Mouse (Mus musculus) olfactory bulb, adult 2 months (tissue): Measurements from ENCODE around the gene Naa60. TPM values are rescaled to one million over a fixed set of nuclear protein-coding genes. Genes with fewer than 3 reads are reported as not detected.
A peak's percentile ranks its signal among the peaks of the same experiment; 100 is the strongest.
"Not testable (repeated sequence)": the region's sequence is repeated elsewhere in the genome, so short reads cannot be mapped to it uniquely, and the experiment has no call there.

Experiments used
- H3K27ac ChIP-seq: fragments of 200-500 bp; 2 replicates; pipeline ENCODE4 v1.5.1; 2012; ENCODE audit warnings: low read depth, low read length; ENCODE audit not compliant: insufficient read depth
- H3K4me1 ChIP-seq: fragments of 200-500 bp; 2 replicates; pipeline ENCODE4 v1.6.1; 2012; ENCODE audit warnings: low read length; ENCODE audit not compliant: control insufficient read depth, insufficient read depth
- H3K4me3 ChIP-seq: fragments of 200-500 bp; 2 replicates; pipeline ENCODE4 v1.5.1; 2012; ENCODE audit warnings: mild to moderate bottlenecking, low read depth, low read length, moderate library complexity; ENCODE audit not compliant: insufficient read depth
- CTCF ChIP-seq: fragments of 200-500 bp; IDR thresholded peaks from 2 replicates; pipeline ENCODE4 v1.5.1; 2012; ENCODE audit warnings: low read depth, mild to moderate bottlenecking, low read length, moderate library complexity; ENCODE audit not compliant: insufficient read depth
- POLR2A ChIP-seq: fragments of 200-500 bp; IDR thresholded peaks from 2 replicates; pipeline ENCODE4 v1.6.1; 2012; ENCODE audit warnings: mild to moderate bottlenecking, low read depth, low read length, moderate library complexity; ENCODE audit not compliant: insufficient read depth
- WGBS: fragments of 180-500 bp; shearing (Covaris S2); methylation state at CpG from one replicate; pipeline ENCODE4 v1.1.7; 2018; 5-methylcytosine and 5-hydroxymethylcytosine counted together
- polyA plus RNA-seq: library from polyadenylated mRNA; stranded (reverse); fragments of >200 nt; gene quantifications from 2 replicates; pipeline ENCODE4 v1.2.4, GENCODE M21; 2012; ENCODE audit warnings: low replicate concordance; ENCODE audit not compliant: missing spikeins, insufficient read depth, insufficient read length

The Naa60 gene
- polyA plus RNA-seq, 1 experiment = not detected

DNA sequence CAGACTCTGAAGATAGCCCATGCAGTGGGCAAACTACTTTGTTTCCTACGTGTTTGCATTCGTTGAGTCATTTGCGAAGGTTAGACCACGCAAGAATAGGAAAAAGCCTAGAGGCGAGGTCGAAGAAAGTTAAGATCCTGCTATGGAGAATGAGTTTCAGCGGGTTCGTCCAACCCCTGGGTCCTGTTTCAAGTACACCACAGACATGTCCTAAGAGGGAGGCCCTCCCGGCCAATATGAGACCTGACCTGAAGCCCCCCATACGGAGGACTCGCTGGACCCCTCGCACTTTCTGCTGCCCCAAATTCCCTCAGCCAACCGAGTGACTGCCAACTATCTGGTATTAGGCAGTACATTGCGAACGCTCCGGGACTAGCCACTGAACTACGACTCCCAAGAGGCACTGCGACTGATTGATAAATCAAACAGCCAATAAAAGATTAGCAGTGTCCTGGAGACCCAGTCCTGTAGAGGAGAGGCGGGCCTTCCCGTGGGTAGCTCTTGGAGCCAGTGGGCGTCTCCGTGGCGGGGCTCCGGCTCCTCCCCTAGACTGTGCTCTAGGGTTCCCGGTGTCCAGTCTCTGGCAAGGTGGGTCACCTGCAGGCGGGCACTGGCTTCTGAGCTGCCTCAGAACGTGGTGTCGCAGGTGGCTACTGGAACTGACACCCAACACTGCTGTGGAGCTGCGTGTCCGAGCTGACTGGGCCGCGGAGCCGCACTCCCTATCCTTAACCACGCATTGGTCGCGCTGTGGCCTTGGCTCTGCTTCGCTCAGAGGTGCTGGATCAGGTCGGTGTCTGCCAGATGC, 25.3 kb upstream of the Naa60 start, which contains the start of gene Zfp174:
TSS of gene Zfp174 (plus strand) at position 558 of the 808 bp plus-strand sequence.
- TF ChIP-seq CTCF (0 out of 2 replicates have a peak, but pooled peaks have one; percentile 4), POLR2A (peak; percentile 79)
- 4% methylated on average over 38 of the region's 38 CpGs for WGBS
- H3K4me1 ChIP-seq = peaks cover 10% of the 10 kb centered on the region
- 0 out of 2 replicates have a peak within 1 kb of the TSS, but pooled peaks have one; percentile 17 for H3K27ac ChIP-seq
- peak within 1 kb of the TSS; percentile 77 for H3K4me3 ChIP-seq

DNA sequence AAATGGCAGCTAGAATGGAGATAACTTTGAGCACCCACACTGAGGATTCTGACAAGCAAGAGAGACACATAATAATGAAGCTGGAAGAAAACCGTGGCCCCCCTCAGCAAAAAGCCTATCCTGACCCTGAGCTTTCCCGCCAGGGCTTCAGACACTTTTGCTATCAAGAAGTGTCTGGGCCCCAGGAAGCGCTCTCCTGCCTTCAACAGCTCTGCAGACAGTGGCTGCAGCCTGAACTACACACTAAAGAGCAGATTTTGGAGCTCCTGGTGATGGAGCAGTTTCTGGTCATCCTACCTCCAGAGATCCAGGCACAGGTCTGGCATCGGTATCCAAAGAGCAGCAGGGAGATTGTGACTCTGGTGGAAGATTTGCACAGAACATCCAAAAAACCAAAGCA, 24.3 kb upstream of the Naa60 start:
- 68% methylated on average over 4 of the region's 4 CpGs for WGBS
- Histone ChIP-seq H3K27ac (no peak overlapping the region), H3K4me1 (peaks cover 10% of the 10 kb centered on the region), H3K4me3 (0 out of 2 replicates have a peak overlapping the region, but pooled peaks have one; percentile 4)
- TF ChIP-seq POLR2A (no peak), CTCF (no peak)

DNA sequence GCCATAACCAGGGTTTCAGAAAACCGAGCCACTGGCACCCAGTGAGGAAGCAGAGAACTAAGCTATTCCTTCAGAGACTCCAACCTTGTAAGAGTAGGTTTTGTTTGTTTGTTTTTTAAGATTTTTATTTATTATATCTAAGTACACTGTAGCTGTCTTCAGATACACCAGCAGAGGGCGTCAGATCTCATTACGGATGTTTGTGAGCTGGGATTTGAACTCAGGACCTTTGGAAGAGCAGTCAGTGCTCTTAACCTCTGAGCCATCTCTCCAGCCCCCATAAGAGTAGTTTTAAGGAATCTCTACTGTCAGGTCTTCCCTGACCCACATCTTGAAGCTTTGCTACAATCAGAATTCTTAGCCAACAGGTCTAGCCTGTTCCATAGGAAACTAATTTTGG, 23.8 kb upstream of the Naa60 start:
- Histone ChIP-seq H3K4me1 (peaks cover 10% of the 10 kb centered on the region), H3K4me3 (no peak overlapping the region), H3K27ac (no peak overlapping the region)
- 77% methylated on average over 3 of the region's 3 CpGs for WGBS
- TF ChIP-seq CTCF (no peak), POLR2A (no peak)

DNA sequence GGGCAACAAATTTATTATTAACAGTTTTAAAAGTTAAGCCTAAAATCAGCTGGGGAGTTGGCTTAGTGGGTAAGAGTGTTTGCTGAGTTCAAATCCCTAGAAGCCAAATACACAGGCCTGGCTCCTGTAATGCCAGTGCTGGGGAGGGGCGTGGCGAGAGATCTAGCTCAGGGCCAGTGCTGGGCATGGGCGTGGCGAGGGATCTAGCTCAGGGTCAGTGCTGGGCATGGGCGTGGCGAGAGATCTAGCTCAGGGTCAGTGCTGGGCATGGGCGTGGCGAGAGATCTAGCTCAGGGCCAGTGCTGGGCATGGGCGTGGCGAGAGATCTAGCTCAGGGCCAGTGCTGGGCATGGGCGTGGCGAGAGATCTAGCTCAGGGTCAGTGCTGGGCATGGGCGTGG, 20.9 kb upstream of the Naa60 start:
- H3K27ac ChIP-seq, H3K4me3 ChIP-seq: not testable (repeated sequence)
- WGBS = 92% methylated on average over 13 of the region's 13 CpGs
- H3K4me1 ChIP-seq = peaks cover 17% of the 10 kb centered on the region

DNA sequence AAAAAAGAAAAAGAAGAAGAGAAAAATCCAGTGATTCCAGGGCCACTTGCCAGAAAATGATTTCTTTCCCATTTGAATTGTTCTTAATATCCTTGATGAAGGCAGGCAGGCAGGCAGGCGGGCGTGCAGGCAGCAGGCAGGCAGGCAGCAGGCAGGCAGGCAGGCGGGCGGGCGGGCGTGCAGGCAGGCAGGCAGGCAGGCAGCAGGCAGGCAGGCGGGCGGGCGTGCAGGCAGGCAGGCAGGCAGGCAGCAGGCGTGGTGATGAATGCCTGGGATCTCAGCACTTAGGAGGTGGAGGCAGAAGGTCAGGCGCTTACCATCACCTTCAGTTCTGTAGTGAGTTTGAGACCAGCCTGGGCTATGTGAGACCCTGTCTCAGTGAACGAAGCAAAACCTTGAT, 19.6 kb upstream of the Naa60 start:
- TF ChIP-seq CTCF (no peak), POLR2A (no peak)
- Histone ChIP-seq H3K4me3 (no peak overlapping the region), H3K27ac (no peak overlapping the region), H3K4me1 (peaks cover 14% of the 10 kb centered on the region)
- WGBS = 56% methylated on average over 12 of the region's 12 CpGs

DNA sequence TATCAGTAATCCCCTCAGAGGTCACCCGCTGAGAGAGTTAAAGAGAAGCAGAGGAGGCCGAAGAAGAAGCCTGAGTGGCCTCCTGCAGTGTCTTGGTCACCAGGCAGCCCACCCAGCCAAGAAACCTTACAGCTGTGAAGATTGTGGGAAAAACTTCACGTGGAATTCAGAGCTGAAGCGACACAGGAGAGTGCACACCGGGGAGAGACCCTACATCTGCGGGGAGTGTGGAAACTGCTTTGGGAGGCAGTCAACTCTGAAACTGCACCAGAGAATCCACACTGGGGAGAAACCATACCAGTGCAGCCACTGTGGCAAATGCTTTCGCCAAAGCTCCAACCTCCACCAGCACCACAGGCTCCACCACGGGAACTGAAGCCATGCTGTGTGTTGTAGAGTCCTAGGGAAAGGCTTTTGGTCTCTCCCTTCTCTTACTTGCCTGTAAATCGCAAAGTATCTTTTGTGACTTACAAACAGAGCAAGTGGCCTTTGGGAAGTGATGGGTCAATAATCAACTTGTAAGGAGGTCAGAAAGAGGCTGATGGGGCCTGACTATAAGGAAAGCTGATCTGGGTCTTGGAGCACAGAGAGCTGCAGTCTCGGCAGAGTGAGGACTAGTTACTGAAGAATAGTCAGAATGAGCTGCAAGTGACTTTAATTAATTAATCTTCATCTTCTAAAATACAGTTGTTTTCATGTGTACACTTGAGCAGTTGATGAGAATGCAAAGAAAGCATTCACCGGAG, 17.6 kb upstream of the Naa60 start:
- Histone ChIP-seq H3K4me3 (no peak overlapping the region), H3K4me1 (peaks cover 6% of the 10 kb centered on the region), H3K27ac (no peak overlapping the region)
- 65% methylated on average over 11 of the region's 11 CpGs for WGBS
- no peak for TF ChIP-seq CTCF
- no peak for TF ChIP-seq POLR2A

DNA sequence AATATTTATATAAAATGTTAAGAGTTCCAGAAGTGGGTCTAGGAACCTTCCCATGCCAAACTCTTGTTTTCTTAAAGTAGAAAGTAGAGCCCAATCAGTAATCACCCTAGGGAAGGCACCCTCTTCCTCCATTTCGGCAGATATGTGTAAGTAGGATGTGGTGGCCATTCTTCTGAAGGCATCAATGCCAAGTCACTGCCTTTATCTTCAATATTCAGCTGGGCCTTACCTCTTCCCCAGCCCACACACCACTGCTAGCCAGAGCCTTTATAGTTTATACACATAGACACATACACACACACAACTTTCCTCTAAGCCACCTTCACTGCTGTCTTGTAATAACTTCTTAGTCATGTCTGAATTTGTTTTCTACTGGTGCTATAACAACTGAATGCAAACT, 16.4 kb upstream of the Naa60 start:
- peaks cover 6% of the 10 kb centered on the region for H3K4me1 ChIP-seq
- no peak overlapping the region for H3K27ac ChIP-seq
- no peak for TF ChIP-seq CTCF
- TF ChIP-seq POLR2A = no peak
- no peak overlapping the region for H3K4me3 ChIP-seq
- WGBS = 88% methylated on average over 1 of the region's 1 CpGs

DNA sequence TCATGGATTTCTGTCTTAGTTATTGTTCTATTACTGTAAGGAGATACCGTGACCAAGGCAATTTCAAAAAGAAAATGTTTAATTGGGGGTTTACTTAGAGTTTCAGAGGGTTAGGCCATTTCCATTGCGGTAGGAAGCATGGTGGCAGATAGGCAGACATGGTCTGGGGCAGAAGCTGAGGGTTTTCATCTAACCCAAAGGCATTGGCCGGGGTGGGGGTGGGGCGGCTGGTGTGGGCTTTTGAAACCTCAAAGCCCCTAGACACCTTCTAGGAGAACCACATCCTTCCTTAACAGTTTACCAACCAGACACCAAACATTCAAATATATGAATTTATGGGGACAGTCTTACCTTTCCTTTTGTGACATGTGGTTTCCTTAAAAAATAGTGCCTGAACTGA, 12.9 kb upstream of the Naa60 start:
- TF ChIP-seq CTCF (no peak), POLR2A (no peak)
- Histone ChIP-seq H3K4me1 (peaks cover 4% of the 10 kb centered on the region; the same call in 1 of the 2 replicates), H3K4me3 (no peak overlapping the region), H3K27ac (no peak overlapping the region)
- 95% methylated on average over 4 of the region's 4 CpGs for WGBS

DNA sequence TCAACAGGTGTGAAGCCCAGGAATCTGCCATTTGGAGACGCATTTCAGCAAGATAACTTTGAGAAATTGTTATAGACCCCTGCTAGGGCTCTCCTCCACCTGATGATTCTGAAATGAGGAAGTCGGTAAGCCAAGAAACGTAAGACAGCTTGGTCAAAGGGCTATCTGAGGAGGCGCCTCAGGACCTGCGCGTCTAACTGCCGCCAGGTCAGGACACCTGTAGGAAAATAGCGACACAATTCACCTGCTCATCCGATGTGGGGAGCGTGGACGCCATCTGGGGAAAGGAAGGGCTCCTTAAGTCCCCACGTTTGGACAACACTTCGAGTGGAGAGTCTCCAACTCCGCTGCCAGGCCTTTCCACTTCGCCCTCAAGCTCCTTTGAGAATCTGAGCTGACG, 360 bp upstream of the Naa60 start:
- WGBS = 2% methylated on average over 16 of the region's 16 CpGs
- TF ChIP-seq CTCF (no peak), POLR2A (no peak)
- no peak overlapping the region for H3K27ac ChIP-seq
- H3K4me1 ChIP-seq = peaks cover 3% of the 10 kb centered on the region; the same call in 1 of the 2 replicates
- H3K4me3 ChIP-seq = peak overlapping the region; percentile 59
